Mouse (Mus musculus): Measurements from ENCODE around the gene Ubl4b. TPM values are rescaled to one million over a fixed set of nuclear protein-coding genes. Genes with fewer than 3 reads are reported as not detected.

Ubl4b gene
- not detected in 2 replicates for total RNA-seq (2021)
- long read RNA-seq, experiment 1, result 0 reads
- long read RNA-seq, experiment 2, result 0 reads

DNA sequence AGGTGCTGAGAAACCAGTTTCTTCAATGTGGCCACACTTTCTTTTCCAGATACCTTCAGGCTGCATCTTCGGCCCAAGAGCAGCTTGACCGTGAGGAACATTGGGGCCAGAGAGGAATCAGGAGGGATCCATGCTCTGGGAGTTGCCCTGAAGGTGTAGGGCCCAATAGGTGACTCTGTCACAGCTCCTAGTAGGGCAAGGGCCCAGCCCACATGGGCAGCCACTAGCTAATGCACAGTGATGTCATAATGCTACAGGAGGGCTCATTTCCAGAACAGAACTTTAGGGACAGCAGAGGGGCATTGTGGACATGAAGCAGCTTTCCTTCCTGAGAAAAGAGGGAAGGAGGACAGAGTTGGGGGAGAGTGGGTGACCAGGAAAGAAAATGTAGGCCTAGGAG is at the start of gene Ubl4b:
TSS of gene Ubl4b (minus strand) at position 232 of the 400 bp plus-strand sequence.
- no peak for DNase-seq

DNA sequence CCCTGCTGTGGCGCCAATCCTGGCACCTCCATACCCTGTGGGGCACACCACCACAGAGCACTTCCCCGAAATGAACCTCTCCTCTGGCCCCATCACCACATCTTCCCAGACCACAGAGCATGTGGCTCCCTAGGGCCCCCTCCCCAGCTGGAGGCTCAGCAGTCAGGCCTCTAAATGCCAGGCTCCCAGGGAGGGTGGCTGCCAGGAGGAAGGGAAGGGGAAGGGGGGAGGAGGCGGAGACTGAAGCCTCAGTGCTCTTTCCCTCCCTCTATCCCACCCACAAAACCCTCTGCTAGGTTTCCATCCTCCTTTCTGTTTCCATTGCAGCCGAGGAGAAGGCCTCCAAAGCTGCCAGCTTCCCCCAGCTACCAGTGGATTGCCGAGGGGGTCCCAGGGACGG is 45.3 kb upstream of the Ubl4b start:
- no peak for DNase-seq

DNA sequence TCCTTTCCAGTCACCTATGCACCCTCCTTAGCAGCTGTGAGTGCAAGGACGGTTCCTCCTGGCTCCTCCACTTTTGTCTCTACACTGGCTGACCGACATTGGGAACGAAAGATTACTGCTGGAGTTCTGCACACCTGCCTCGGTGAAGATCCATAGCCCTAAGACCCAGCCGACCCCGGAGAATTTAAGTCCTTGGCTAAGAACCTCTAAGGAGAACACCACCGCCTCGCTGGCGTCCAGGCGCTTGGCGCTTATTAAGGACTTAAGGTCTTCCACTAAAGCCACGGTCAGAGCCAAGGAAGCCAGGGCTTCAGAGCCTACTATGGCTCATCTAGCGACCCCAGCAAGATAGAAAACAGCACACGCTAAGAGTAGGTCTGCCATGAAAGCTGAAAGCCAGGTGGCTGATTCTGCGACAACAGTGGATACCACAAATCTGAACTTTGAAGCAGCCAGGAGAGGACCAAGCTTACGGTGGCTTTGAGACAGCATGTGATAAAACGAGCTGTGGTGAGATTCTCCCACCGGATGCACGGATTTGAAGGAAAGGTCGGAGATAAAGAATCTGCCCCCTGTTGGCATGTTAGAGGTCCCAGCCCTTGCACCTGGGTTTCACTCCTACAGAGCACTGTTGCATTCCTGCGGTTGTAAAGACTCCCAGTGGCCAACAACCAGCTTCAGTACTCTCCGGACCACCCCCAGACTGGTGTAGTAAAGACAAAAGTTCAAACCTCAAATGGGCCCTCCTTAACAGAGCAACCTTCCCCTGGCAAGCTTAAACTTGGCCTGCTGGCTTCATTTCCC is 42.9 kb upstream of the Ubl4b start:
- DNase-seq, result no peak

DNA sequence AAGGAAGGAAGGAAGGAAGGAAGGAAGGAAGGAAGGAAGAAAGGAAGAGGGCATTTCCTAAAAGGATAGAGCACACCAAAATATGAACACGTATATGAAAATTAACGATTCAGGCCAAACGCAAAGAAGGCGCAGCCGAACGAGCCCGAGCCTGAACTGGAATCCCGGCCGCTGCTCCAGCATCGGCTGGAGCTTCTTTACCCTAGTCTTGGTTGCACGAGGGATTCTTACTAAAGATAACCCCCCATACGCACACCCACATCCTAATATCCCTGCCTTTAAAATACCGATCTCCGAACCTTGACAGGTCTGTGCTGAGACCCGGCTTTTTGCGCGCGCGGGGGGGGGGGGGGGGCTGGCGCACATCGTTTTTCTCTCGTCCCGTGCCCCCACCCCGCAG is 42.3 kb upstream of the Ubl4b start:
- no peak for DNase-seq

DNA sequence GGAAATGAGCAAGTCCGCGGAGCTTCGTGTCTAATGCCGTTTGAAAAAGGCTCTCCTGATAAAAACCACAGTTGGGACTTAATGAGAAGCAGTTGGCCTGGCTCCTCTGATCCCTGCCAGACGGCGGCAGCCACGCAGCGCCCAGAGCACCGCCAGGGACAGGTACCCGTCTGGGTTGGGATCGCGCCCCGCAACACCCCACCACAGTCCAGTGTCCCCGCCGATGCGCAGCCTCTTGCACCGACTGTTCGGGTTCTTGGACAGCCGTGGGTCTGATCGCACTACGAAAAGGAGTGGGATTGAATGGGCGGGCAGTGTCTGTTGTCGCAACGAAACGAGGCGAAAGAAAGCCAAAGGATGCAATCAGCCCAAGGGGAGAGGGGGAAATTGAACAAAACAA is 41.7 kb upstream of the Ubl4b start:
- peak; percentile 26 for DNase-seq

DNA sequence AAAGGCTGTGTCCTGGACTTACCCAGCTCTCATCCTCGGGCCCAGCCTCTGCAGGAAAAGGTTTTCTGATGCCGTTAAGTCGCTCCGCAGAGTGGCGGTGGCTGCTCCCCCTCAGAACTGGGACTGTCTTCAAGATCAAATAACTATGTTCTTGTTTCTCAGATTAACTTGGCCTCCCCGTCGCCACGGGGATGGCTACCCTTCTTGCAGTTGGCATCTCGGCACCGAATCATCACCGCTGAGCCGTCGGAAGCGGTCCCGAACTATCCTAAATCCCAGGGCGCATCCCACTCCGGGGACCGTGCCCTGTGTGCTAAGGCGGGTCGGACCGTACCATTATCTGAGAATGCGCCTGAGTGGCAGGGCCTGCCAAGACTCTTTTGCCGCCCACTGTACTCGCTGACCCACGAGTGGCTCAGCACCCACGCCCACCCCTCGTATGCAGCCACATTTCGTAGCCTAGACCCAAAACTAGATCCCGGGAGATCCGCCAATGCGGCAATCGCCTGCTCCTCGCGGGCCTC is 41.1 kb upstream of the Ubl4b start:
- no peak for DNase-seq

DNA sequence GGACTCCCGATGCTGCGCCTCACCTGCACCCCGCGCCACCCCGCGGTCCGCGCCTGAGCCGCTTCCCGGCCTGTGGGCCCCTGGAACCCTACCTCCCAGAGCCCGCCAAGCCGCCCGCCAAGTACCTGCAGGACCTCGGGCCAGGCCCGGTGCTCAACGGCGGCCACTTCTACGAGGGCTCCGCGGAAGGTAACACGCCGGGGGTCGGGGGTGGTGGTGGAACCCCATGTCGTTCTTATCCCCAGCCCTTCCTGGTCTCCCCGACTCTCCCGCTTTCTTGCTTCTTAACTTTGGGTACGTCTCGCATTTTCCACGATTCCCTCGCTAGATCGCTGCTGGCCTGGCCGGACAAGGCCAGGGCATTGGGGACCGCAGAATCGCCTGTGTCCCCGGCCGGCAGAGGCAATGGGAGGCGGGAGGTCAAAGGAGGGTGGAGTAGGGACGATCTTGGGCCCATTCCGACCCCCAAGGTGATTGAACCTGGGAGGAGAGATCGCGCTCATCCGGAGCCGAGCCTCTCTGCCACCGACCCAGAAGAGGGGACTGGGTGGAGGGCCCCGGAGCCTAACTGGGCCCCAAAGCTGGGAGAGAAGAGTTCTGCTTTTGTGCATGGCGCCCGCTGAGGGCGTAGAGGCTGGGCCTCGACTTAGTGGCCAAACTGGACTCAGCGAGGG is 40.5 kb upstream of the Ubl4b start:
- DNase-seq, result no peak

DNA sequence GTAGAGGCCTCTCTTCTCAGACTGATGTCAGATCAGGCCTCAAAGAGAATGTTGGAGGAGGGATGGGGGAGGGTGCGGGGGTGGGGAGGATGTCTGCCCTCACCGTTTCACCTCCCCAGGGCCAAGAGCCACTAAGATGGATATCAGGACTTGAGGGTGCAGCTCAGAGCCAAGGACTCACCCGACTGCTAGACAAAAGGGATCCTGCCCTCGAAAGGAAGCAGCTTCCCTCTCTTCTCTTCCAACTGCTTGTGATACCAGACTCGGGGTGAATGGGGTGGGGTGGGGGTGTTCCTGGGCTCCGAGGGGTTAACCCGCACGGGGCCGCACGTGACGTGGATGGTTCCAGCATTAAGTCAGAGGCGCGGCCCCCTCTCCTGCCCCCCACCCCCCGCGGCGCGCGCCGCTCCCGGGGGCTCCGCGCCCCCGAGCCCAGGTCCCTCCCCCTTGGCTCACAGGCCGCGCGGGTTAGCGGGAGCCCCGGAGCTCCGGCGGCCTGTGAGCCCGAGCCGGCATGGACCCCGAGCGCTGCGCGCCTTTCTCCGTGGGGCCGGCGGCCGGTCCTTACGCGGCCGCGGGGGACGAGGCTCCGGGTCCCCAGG is 39.9 kb upstream of the Ubl4b start, which contains the start of gene Alx3:
TSS of gene Alx3 (plus strand) at position 370 of the 602 bp plus-strand sequence.
- no peak for DNase-seq

DNA sequence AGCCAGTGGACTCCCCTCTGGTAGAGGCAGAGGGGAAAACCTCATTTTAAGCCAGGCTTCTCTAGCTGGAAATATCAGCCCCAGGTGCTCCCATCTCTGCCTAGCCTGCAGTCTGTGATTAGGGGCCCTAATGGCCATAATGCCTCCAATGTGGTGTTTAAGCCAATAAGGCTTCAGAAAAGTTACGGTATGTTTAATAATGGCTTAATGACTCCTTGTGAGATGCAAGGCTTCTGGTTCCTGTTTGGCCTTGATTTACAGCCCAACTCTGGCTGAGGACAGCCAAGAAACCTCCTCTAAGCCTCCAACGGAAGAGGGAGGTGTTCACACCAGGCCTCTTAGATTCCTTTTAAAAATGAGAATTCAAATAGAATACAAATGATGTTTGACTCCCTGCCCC is 38.8 kb upstream of the Ubl4b start:
- no peak for DNase-seq

DNA sequence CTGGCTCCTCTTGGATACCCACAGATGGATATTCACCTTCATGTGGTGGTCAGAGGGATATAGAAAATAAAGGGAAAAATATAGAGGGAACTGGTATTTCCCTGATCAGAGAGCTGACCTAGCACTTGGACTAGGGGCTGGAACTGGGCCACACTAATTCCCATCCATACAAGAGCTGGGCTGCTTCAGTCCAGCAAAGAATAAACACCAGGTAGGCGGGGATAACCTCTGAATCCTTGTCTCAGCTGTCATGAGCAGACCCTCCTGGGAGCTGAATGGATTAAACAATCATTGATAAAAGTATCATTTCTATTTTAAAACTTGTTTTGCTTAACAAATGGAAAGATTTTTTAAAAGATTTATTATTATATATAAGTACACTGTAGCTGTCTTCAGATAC is 36.7 kb upstream of the Ubl4b start:
- no peak for DNase-seq

DNA sequence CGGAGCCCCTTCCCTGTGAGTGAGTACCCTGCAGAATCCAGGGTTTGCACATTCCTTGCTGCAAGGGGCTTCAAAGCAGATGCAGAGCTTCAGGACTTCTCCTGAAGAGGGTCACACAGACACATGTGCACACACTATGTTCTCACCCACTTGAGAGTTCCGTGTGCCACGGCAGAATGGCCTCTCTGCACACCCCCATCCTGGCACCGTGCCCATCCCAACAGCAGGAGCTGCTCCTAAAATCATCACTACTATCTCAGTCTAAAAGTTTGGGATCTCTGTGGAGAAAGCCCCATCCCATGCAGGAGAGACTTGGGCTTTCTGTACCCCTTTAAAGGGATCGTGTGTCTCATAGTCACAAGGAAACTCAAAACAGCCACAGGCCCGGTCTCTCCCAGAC is 31.6 kb upstream of the Ubl4b start:
- DNase-seq, result no peak

DNA sequence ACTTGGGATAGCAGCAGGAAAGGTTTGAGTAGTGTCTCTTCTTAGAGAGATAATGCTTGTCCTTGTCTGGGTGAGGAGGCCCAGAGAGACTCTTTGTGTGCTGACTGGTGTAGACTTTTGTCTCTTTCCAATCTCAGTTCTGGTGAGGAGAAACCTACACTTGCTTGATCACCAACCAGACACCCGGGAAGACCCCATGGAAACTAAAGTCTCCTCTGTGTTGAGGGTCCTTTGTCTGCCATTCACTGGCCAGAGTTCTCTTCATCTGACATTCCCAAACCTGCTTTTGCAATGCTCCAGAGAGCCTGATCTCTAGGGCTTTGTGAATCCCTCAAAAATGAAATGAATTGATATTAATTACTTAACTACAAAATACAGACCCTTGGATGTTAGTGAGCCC is 29.0 kb upstream of the Ubl4b start:
- DNase-seq, result no peak

DNA sequence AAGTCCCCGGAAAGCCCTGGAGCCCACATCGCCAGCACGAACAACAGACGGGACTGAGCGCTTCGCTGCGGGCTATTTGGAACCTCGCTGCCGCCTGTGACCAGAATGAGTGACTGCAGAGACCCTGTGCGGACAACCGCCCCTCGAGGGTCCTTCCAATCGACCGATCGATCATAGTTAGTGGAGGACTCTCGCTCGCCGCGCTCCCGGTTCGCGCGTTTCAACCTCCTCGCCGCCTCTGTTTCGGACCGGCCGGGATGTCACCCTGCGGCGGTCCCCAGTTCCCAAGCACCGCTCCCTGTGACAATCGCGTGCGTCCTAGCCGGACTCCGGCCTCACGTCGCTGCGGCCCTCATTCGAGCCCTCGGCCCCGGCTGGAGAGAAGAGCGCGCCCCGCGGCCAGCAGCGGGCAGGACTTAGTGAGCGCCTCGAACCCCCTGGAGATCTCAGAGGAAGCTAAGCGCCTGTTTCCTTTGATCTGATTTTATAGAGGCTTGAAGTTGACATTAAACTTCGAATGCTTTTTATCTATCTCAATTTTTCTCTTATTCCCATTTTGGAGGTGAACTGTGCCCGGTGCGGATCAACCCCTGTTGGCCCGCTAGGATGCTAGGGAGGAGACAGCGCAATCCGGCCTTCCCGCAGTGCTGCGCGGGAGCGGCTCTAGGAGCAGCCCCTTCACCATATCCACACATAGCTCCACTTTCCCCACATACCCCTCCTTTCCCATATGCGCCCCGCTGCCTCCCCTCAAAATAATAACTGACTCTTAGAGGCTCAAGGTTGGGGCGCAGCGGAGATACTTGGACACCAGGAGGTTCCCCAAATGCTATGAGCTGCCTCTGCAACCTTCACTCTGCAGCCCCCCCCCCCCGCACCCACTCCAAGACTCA is 28.2 kb upstream of the Ubl4b start:
- DNase-seq, result peak; percentile 41

DNA sequence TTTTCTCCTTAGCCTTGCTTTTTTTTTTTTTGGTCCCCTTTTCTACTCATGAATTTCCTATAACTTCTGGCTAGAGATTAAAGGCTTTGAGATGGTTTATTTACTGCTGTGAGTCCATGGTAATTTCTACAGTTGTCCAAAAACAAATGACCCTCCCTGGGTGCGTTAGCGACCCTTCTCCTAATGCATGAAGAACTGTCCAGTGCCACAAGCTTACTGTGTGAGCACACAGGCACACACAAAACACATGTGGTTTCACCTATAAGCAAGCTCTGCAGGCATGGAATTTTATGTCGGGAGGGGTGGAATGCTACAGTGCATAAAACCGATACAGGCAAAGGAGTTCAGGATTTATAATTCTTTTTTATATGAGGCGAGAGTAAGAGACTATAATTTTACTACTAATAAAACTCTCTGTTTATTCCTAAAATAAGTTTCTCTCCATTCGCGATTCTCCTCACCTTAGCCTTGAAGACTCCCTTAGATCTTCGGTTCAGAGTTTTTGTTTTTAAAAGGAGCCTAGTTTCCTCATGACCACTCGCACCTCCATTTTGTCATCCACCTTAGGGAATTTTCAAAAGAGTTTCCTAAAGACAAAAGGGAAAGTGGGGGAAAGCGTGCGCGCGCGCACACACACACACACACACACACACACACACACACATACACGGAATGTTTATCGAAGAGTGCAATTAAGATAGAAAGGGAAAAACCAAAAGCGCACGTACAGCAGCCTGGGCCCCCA is 27.4 kb upstream of the Ubl4b start:
- no peak for DNase-seq

DNA sequence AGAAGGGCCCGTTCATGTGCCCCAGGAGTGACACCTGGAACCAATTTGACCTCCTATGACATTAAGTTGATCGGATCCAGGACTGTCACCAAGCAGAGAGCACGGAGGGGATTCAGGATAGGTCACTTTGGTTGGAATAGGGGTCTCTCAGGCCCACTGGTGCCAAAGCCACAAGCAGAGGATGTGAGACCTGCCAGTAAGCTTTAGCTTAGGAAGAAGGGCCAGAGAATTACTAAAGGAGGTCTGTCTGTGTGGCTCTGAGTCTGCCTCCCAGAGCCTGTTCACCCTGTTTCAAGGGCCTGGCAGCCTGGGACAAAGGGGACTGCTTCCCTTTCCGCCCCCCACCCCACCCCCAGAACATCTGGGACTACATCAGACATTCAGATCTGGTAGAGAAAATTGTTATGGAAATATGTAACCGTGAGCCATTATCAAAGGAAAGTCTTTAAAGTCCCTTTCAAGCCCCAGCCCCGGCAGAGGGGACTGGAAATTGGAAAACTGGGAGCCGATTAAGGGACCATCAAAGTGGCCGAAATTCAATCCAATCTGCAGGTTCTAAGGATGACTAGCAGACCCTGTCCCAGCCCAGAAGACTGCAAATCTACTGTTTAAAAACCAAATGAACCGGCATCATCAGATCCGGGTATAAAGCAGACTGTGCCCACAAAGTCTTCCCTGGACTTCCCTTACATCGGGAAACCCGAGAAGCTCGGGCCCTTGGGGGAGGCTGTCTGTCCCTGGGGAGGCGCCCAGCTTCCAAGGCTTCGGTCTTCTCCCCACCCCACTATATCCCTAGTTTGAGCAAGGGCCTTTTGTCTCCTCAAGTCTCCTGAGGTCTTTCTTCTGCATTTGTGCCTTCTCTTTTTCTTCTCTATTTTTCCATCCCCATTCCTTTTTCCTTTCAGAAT is 26.5 kb upstream of the Ubl4b start:
- no peak for DNase-seq

DNA sequence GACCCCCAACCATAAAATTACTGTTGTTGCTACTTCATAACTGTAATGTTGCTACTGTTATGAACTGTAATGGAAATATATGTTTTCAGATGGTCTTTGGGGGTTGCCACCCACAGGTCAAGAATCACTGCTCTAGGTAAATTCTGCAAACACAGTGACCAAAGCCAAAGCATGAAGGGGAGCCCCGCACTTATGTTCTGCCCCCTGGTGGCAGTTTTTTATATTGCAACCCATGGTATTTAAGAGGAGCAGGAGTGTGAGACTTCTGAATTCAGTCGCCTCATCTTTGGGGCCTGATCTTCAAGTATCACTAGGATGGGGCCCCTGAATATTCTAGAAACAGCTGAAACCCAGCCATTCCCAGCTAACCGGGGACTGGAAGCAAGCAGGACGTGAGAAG is 24.6 kb upstream of the Ubl4b start:
- peak; percentile 79 for DNase-seq

DNA sequence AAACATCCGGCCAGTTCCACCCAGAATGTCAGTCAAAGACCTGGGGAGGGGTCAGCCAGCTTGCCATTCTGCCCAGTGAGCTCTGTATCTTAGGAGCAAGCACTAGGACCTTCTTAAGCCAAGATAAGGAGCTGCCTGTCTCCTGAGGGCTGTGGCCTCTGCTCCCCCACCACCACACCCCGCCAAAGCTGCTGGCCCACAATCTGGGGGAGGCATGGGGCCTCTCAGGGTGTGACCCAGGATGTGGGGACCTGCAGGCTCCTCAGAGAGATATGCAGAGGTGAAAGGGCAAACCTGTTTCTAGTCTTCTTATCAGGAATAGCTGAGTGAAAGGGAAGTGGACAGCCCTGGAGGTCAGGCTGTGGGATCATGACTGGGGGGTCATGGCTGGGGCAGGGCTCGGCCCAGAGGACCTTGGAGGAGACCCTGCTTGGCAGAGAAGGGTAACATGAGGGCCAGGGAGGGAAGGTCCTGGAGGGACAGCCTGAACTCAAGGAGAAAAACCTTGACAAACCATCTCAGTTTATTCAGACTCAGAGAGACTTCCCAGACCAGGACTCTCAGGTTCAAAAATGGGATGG is 23.0 kb upstream of the Ubl4b start:
- DNase-seq, result no peak

DNA sequence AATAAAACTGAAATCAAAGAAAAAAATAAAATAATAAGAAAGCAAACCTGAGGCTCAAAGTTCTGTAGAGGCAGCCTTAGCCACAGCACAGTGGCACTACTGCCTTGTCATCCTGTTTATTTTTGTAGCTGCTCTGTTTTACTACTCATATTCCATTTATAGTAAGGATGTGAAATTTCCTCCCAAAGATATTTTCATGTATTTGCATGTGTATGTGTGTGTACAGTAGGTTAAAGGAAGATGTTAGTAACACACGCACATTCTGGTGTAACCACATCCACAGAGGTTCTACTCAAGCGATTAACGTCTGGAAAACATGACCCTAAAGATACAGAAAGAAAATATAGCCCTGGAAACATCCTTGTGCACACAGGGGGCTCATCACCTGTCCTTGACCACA is 21.9 kb upstream of the Ubl4b start:
- DNase-seq, result no peak

DNA sequence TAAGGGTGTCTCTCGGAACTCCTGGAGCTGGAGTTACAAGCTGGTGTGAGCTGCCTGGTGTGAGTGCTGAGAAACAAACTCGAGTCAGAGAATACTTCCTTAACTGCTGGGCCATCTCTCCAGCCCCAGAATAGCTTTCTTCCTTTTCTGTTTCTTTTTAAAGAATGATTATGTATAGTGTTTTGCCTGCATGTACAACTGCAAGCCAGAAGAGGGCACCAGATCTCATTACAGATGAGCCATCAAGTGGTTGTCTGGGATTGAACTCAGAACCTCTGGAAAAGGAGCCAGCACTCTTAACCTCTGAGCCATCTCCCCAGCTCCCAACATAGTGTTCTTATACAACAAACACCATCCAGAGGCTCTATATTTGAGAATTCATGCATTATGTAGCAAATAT is 16.3 kb upstream of the Ubl4b start:
- no peak for DNase-seq

DNA sequence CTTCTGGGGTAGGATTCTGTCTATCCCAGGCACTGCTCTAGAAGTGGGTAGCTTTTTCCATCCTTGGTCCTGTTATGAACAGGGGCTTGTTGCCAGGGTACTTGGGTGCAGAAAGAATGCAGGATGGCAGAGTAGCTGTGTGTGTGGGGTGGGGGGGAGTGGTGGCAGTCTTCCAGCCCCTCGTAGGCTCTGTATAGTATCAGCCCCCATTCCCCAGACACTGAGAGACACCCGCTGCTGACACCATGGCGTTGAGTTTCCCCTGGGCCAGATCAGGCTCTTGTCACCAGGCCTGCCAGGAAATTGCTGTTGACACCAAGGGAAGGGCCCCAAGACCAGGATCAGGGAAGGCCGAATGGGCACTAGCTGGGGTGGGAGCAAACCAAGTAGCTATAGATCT is 13.8 kb upstream of the Ubl4b start:
- DNase-seq, result no peak
